Mouse (Mus musculus) spleen, postnatal 10 days (tissue): ENCODE results near the gene Hdac1.

Experiments
- DNase-seq, 2 experiments: peaks; one replicate each; pipeline ENCODE4 v3.0.0; 2021 to 2022; ENCODE audit warnings: low spot score in 2 of 2

Gene Hdac1

GRCm38 (mm10) chr4:129542592-129543141, at the start of gene Hdac1:
TSS of gene Hdac1 (minus strand) at chr4:129542713.
- DNase-seq = peak; percentile 96 to 98

- peak in 1 of 2 experiments; percentile 57 for DNase-seq
Observed at GRCm38 (mm10) chr4:129588865-129589264, 46.4 kb upstream of the Hdac1 start.

- DNase-seq = no peak
Observed at GRCm38 (mm10) chr4:129586943-129587342, 44.4 kb upstream of the Hdac1 start.

GRCm38 (mm10) chr4:129585773-129586172, 43.3 kb upstream of the Hdac1 start:
- no peak for DNase-seq

GRCm38 (mm10) chr4:129584884-129585608, 42.5 kb upstream of the Hdac1 start:
- peak; percentile 89 to 94 for DNase-seq

GRCm38 (mm10) chr4:129584370-129584769, 41.9 kb upstream of the Hdac1 start:
- peak in 1 of 2 experiments; percentile 34 for DNase-seq

- DNase-seq = no peak
Observed at GRCm38 (mm10) chr4:129582251-129582650, 39.7 kb upstream of the Hdac1 start.

- DNase-seq = peak in 1 of 2 experiments; percentile 45
Observed at GRCm38 (mm10) chr4:129580347-129580746, 37.8 kb upstream of the Hdac1 start.

GRCm38 (mm10) chr4:129578466-129578865, 36.0 kb upstream of the Hdac1 start, which contains the start of gene Fam167b:
TSS of gene Fam167b (minus strand) at chr4:129578549.
- DNase-seq = no peak

GRCm38 (mm10) chr4:129577688-129578087, 35.2 kb upstream of the Hdac1 start:
- no peak for DNase-seq

GRCm38 (mm10) chr4:129576863-129577491, 34.5 kb upstream of the Hdac1 start:
- DNase-seq = peak; percentile 59 to 79

GRCm38 (mm10) chr4:129575171-129575844, 32.8 kb upstream of the Hdac1 start:
- peak in 1 of 2 experiments; percentile 76 for DNase-seq

GRCm38 (mm10) chr4:129573430-129573829, 30.9 kb upstream of the Hdac1 start, which contains the start of gene Lck:
TSS of gene Lck (minus strand) at chr4:129573641.
- DNase-seq = peak in 1 of 2 experiments; percentile 59

GRCm38 (mm10) chr4:129573093-129573370, 30.5 kb upstream of the Hdac1 start:
- no peak for DNase-seq

- no peak for DNase-seq
Observed at GRCm38 (mm10) chr4:129572236-129573092, 30.0 kb upstream of the Hdac1 start.

- DNase-seq = no peak
Observed at GRCm38 (mm10) chr4:129571551-129572084, 29.1 kb upstream of the Hdac1 start.

GRCm38 (mm10) chr4:129570028-129570427, 27.5 kb upstream of the Hdac1 start:
- DNase-seq = no peak

GRCm38 (mm10) chr4:129568366-129568765, 25.9 kb upstream of the Hdac1 start:
- DNase-seq = no peak

GRCm38 (mm10) chr4:129565139-129565538, 22.6 kb upstream of the Hdac1 start:
- DNase-seq = no peak

GRCm38 (mm10) chr4:129563718-129564117, 21.2 kb upstream of the Hdac1 start:
- no peak for DNase-seq

GRCm38 (mm10) chr4:129561184-129561583, 18.7 kb upstream of the Hdac1 start:
- DNase-seq = no peak
